Mouse (Mus musculus) embryonic fibroblast, embryonic 13.5 days (primary cell): ENCODE data around the gene Gm8332.
"Not testable (repeated sequence)": the region's sequence is repeated elsewhere in the genome, so short reads cannot be mapped to it uniquely, and the experiment has no call there.

Experiments
- CTCF ChIP-seq: IDR thresholded peaks from 2 replicates; pipeline ENCODE4 v1.5.1; 2011; ENCODE audit warnings: mild to moderate bottlenecking, control low read depth, low read length, moderate library complexity, borderline replicate concordance; ENCODE audit not compliant: insufficient read depth
- POLR2A ChIP-seq: IDR thresholded peaks from 2 replicates; pipeline ENCODE4 v1.6.1; 2011; ENCODE audit warnings: low read depth, mild to moderate bottlenecking, control low read depth, low read length, moderate library complexity

GRCm38 (mm10) chr12:88211458-88211857 lies 38.4 kb downstream of the Gm8332 start:
- not testable (repeated sequence) for TF ChIP-seq POLR2A, CTCF
